Mouse (Mus musculus): ENCODE results near the gene Bsnd.

The Bsnd gene

DNA sequence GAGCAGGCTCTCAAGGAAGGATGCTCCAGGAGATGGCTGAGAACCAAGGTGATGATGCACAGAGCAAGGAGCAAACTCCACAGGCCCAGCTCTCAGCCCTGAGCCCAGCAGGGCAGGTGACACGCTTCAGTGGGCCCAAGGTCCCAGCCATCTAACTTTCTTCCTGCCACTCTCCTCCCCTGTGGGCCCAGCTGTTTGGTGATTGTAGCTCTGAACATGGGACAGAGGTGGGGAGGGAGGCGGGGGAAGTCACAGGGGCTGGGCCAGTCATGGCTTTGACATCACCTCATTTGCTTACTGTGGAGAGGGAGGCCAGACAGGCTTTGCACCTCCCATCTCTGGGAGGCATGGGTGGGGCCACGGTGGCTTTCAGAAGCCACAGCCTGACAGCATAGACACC lies at the start of gene Bsnd:
Gene Bsnd (minus strand): TSS at position 168 of the 400 bp plus-strand sequence.
- no peak for DNase-seq (ENCODE audit: low read depth, low spot score)

DNA sequence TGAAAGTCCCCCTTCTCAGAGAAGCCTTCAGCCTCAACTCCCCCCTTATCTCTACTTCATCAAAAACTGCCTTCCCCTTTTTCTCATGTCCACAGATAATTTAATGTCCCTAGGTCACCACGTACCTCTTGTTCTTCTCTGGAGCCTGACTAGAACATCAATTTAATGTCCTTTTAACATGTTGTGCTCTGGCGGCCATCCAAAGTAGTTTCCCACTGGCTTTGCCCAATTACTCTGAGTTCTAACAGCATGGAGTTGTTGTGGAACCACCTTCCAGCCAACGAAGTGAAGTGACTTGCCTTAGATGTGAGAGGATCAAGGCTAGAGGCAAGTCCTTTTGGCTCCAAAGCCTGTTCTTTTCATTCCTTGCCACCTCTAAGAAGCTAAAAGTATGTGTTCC lies 49.4 kb upstream of the Bsnd start:
- DNase-seq (ENCODE audit: low read depth, low spot score), result no peak

DNA sequence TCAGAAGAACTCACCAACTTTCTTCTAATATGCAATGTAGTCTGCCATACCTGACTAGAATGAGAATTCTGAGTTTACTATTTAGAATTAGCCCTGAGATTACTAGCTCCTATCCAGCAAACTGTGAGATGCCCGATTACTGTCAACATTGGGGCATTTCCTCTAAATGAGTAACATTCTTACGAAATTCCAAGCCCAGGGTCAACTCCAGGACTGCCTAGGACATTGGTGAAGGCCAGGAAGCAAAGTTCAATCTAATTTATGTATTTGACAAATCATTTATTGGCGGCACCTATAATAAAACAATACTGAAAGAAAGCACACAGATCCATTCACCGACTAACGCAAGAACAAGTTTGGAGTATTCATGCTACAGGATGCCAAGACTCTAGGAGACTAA lies 47.7 kb upstream of the Bsnd start:
- no peak for DNase-seq (ENCODE audit: low read depth, low spot score)

DNA sequence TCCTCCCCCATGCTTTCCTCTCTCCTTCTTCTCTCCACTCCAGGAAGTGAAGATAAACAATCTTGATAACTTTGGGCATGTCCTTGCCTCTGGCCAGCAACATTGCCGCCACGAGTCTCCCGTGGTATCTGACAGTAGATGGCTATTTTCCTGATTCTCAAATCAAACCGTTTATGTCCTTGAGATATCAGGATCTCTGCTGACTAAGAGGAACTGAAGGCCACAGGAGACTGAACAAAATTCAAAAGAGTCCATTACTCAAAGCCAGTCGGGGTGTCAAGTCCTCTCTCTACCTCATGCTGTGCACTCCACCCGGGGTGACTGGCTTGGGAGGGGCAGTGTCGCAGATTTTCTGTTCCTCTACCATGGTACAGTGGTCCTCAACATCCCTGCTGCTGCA lies 42.2 kb upstream of the Bsnd start:
- no peak for DNase-seq (ENCODE audit: low read depth, low spot score)

DNA sequence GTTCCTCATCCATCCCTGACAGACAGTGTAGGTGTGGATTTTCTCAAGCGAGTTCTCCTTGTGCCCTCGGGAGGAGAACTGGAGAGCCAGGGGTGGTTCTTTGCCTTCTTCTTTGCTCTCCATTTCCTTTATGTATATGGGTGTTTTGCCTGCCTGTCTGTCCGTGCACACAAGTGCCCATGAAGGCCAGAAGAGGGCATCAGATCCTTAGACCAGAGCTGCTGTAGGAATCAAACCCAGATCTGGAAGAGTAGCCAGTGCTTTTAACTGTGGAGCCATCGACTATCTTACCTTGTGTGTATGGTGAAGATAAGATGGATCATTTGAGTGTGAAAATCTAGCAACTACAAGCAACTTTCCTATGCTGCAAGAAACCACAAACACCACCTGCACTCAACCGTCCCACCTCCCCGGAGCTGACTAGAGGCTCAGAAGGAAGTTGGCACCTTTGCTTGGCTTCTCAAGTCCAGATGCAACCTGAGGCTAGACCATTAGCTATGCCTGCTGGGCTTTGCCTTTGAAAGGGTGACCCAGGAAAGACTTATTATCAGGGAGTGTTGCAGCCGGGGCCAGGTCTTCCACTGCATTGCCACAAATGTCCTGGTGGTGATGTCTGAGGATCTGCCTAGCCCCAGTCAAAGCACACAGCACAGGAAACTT lies 41.5 kb upstream of the Bsnd start:
- DNase-seq (ENCODE audit: low read depth, low spot score), result no peak

DNA sequence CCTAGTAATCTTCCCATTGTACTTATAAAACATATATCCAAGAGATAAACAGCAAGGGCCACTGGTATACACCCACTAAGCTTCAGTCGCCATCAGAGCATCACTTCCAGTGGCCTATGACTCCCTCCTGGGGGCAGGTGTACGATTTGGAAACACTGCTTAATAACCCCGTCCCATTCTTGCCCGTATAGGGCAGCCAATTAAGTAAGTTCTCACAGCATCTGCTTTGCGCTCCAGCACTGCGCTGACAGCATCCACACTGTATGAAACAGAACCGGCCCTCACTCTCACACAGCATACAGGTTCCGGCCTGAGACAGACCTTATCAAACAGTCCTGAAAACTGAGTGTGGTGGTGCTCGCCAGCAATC lies 38.0 kb upstream of the Bsnd start:
- DNase-seq (ENCODE audit: low read depth, low spot score), result no peak

DNA sequence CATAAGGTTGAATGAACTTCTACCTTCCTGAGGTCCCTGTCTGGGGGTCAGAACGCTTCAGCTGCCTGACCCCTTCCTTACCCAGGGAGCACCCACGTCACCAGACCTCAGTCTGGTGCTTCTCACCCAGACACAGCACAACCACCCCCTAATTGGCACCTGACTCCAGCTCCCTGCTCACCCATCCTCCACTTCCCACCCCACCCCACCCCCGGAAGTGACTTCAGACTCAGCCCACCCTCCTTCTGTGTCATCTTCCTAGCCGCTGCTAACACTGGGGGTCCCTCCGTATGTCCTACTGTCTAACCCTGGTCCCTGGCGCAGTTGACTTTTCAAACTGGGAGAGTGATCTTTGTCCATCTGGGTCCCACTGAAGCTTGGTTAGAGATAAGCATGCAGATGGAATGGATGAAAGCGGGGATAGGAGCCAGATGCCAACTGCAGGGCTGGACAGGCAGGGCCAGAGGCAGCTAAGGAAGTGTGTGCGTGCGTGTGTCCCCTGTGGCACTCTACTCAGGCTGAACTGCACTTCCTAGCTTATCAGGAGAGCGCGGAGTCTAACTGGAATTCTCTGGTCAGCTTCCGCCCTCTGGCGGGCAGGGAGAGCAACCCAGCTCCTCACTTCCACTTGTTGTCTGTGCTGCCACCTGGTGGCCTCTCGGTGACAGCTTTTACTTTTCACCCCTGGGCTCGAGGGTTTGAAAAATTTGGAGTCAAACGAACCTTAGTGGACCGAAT lies 37.5 kb upstream of the Bsnd start:
- peak; percentile 72 for DNase-seq (ENCODE audit: low read depth, low spot score)

DNA sequence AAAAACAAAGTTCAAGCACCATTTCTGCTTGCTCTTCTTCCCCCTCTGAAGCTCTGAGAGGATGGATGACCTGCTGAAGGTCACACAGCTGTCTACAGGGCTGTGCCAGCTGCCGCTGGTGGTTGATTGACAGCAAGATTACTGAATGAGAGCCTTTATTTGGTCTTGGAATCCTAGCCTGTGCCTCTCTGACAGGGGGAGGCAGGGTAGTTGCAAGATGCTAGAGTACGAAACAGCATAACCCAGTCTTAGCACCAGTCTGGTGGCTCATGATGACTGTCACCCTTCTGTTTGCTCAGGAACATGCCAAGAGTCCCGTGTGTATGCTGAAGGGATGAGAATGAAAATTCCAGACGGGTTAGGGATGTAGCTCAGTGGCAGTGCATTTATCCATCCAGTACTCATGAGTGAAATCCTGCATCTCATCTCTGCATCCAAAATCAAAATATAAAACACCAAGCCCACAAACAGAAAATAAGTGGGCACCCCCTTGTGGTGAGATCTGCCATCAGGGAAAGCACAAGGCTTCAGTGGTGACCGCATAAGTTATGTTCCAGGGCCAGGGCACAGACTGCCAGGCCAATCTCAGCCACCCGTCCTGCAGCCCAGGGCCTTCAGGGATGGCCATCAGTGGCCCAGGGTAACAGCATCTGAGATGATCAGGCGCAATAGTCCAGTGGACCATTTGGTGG lies 35.9 kb upstream of the Bsnd start:
- no peak for DNase-seq (ENCODE audit: low read depth, low spot score)

DNA sequence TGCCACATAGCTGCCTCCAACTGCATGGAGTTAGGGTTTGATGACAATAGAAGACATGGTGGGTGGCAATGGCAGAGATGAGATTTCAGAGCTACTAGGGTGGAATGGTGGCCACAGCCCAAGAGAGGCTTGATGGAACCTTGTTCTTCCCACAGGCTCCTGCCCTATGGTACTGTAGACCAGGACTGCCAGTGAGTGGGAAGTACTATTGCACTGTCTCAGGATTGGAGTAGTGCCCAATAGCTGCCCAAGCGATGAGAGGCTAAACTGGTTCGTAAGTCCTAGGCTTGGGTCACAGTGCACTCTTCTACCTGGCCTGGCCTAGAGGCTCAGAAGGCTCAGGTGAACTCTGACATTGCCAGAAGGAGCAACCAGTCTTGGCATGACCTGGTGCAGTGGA lies 32.9 kb upstream of the Bsnd start:
- DNase-seq (ENCODE audit: low read depth, low spot score), result no peak

DNA sequence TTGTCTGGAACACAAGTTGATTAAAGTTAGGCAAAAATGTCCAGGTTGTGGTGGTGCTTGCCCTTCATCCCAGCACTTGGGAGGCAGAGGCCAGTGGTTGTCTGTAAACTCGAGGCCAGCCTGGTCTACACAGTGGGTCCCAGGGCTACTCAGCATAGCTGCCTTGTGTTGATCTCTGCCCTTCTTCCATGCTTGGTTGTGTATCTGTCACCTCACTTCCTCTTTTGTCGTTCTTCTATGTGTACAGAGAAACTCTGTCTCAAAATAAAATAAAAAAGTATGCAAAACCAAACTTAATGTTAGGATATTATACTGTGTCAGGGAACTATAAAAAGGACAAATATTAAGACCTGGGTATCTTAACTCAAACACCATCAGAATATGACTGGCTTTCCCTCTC lies 32.0 kb upstream of the Bsnd start:
- DNase-seq (ENCODE audit: low read depth, low spot score), result no peak

DNA sequence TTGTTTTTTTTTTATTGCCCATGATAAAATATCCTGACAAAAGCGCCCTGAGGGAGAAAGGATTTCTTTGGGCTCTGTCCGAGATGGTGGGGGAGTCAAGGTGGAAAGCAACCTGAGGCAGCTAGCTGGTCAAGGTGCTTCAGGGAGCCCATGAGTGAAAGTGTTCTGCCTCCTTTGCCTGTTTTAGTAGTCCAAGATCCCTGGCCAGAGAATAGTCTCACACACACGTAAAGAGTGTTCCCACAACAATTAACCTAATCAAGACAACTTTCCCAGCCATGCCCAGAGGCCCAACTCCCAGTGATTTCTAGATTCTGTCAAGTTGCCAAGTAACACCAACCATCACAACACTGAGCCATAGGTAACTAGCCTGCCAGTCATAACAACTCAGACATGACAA lies 30.5 kb upstream of the Bsnd start:
- no peak for DNase-seq (ENCODE audit: low read depth, low spot score)

DNA sequence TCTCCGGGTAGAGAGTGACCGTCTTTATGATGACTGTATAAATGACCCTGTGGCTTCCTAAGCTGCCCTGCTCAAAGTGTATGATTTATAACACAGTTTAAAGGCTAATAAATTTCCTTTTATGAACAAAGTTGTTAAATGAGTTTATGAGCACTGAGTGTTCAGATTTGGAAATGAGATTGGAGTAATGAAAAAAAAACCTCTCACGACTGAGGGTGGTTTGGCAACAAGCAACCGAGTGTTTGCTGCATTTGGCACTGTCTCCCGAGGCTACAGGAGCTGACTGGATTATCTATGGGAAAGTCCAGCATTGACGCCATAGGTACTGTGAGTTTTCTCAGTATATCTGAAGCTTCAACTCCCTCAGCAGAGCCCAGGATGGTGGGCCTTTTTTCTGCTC lies 22.5 kb upstream of the Bsnd start:
- DNase-seq (ENCODE audit: low read depth, low spot score), result no peak

DNA sequence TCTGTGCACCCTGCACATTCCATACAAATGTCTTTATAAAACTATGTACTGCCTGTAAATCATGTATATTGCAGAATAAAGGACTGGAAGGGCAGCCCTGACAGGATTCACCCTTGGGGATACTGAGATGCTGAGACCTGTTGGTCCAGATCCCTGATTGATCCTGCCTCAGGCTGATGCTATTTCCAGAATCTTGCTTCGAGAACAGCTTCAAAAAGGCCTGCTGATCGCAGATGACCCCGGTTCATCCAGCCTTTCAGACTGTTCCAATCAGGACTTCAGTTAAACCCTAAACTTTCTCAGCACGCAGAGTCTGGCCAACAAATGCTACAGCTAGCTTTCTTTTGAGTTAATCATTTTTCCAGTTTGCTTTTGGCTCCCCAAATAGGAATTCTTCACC lies 17.8 kb upstream of the Bsnd start:
- no peak for DNase-seq (ENCODE audit: low read depth, low spot score)

DNA sequence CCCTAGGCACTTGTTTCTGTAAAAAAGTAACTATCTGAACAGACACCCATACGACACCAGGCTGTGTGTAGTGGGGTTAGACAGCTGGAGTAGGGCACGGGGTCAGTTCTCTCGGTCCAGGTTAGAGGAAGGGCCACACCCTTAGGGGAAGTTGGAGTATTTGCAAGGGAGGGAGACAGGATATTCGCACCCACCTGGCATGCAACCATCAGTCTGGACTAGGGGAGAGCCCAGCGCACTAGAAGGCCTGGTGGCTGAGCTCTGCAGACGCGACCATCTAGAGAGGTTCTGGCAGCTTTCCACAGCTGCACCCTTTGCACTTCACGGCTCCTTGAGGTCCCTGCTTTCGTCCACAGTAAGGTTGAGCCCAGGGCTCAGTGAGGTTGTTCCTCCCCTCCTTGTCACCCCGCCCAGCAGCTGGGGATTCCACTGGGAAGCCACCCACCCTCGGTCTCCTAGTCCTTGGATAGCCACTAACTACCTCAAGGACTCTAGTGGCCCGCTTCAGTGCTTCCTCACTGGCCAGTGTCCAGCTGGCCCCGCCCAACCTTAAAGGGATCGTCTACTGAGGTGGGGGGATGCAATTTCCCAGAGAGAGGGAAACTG lies 13.5 kb upstream of the Bsnd start:
- no peak for DNase-seq (ENCODE audit: low read depth, low spot score)

DNA sequence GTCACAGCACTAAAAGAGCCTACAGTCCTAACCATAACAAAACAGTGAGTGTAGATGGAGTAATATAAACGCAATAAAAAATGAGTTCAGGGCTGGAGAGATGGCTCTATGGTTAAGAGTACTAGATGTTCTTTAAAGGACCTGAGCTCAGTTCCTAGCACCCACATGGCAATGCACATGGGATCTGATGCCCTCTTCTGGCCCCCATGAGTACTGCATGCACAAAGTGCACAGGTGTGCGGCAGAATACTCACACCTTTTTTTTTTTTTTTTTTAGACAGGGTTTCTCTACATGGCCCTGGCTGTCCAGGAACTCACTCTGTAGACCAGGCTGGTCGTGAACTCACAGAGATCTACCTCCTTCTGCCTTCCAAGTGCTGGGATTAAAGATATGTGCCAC lies 11.5 kb upstream of the Bsnd start:
- DNase-seq (ENCODE audit: low read depth, low spot score), result no peak

DNA sequence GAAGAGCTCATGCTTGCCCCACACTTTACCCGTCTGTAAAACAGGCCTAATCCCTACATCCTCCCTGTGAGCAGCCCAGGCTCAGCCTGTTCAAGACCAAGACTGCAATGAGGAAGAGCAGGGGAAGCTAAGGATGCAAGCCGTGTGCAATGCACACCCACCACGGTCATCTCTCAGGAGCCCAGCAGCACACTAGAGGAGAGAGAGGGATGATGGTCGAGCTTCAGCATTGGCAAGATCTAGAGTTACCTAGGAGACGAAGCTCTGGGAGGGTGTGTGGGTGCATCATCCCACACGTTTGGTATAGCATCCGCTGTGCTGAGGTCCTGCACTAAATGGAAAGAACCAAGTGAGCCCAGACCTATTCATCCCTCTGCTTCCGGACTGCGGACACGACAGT lies 8.0 kb upstream of the Bsnd start:
- no peak for DNase-seq (ENCODE audit: low read depth, low spot score)

DNA sequence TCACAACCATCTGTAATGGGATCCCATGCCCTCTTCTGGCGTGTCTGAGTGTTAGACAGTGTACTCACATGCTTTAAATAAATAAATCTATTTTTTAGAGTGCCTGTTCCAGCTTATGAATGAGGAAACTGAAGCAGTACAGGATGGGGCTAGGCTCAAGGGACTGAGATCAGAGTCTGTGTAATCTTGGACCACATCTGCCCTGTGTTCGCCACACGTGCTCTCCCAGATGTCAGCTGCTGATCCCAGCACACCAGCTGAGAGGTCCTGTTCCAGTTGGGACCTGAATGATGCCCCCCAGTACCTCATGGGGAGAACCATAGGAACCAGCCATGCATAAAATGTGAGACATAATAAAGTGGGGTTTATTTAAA lies 6.4 kb upstream of the Bsnd start:
- no peak for DNase-seq (ENCODE audit: low read depth, low spot score)

DNA sequence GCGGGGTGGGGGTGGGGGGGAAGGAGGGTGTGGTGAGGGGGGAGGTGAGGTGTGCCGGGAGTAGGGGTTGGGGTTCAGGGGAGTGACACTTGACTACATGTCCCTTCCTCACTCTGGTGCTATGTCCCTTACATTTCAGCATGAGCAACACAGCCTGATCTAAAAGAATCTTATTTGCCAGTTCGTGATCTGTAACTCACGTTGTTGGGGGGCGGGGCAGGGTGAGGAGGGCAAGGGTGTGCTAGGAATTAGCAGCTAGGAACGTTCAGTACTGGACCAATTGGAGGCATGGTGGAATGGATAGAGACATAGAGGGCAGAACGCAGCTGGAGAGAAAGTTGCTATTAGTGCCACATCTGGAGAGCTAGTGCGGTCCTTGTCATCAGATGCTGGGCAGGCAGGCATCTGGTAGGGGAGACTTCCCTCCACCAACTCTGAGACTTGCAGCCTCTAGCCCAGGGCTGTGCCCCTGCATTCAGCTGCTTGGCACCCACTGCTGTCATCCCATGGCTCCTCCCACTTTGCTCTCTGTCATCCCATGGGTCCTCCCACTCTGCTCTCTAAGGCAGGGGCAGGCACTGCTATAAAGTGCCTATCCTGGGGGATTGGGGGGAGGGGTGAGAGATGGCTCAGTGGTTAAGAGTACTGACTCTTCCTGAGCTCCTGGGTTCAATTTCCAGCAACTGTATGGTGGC lies 5.8 kb upstream of the Bsnd start:
- no peak for DNase-seq (ENCODE audit: low read depth, low spot score)

DNA sequence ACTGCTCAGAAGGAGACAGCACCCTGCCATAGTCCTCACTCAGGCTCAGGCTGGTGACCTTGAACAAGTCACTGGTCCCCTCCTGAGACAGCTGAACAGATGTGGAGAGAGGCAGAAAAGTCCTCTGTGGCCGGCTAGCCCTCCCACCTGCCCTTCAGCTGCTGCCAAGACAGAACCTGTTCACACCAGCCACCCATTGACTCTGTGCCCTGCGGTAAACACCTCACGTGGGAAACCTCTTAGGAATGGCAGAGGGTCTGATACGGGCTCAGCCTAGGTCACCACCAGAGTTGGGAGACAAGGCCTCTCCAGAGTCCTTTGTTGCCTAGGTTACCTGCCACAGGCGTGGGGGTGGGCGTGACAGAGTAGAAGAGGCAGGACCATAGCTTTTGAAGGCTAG lies 4.8 kb upstream of the Bsnd start:
- no peak for DNase-seq (ENCODE audit: low read depth, low spot score)

DNA sequence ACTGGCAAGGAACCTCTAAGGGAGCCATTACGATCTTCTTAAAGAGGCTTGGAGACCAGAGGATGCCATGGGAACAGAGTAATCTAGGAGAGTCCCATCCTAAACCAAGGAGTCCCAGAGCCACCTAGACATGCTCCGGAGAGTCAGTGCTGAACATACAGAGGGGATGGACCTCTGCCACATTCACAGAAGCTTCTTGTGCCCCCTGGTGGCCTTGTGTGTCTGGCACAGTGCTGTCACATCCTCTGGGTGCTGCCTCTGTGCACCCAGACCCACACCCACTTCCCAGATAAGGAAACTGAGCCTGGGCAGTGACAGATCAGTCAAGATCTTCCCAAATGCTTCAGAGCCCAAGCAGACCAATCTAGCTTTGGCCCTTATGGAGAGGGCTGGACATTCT lies 1.6 kb upstream of the Bsnd start:
- no peak for DNase-seq (ENCODE audit: low read depth, low spot score)

DNA sequence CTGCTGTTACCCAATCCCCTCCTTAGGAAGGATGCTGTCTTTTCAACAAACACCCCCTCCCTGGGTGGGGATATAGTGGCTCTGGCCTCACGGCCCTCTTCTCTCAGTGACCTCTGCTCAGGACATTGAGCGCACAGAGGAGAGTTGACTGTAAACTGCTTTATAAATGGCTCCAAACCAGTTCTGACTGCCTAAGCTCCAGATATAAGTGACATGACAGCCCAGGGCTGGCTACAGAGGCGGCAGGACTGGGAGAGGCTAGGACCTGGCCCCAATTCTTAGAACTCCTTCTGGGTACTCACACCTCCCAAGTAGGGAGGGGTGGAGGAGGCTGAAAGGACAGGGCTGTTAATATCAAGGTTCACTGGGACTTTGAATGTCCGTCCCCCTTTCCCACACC lies 1.5 kb downstream of the Bsnd start:
- DNase-seq (ENCODE audit: low read depth, low spot score), result no peak

DNA sequence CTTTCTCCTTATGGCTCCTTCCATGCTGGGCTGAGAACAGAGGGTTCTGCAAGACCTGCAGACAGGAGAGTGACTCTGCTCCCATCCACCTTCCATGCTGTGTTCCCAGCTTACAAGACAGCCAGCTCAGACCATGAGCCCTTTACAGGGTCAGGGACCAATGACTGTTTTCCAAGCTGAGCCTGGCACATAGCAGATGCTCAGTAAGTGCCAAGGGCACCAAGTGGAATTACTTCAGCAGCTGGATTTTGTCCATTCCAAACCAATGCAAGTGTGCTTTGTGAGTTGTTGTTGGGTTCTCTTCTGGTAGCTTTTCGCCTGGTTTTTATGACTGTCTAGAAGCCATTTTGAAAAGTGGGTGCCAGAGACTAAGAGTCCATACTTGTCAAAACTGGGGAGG lies 8.3 kb downstream of the Bsnd start:
- DNase-seq (ENCODE audit: low read depth, low spot score), result no peak
